Mouse (Mus musculus) monocyte, adult 2 months (primary cell): ENCODE results near the gene Rab30.

Source experiments
- DNase-seq, 2 experiments: peaks; one replicate each; pipeline ENCODE4 v3.0.0; 2022; ENCODE audit warnings: low spot score in 2 of 2, low read depth in 1 of 2

The Rab30 gene

GRCm38 (mm10) chr7:92836447-92836846, 95.0 kb downstream of the Rab30 start:
- DNase-seq: no peak

DNA sequence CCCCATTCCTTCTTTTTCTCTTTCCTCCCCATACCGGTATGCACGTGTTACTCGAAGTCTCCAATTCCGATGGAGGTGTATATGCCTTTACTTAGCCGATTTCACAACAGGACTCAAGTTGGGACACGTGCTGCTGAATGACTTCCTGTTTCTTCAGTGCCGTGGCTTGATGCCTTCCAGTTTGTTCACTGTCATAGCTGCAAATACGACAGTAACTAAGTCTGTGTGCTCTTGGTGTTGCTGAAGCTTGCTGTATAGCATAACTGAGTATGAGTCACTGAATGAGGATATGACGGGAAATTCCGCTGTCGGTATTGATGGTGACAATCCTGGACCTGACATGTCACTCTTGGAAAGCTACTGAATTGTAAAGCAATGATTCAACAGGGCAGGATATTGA, 95.8 kb downstream of the Rab30 start:
- peak in 1 of 2 experiments; percentile 9 for DNase-seq

- no peak for DNase-seq
These were observed 96.5 kb downstream of the Rab30 start for GRCm38 (mm10) chr7:92837907-92838306.

DNA sequence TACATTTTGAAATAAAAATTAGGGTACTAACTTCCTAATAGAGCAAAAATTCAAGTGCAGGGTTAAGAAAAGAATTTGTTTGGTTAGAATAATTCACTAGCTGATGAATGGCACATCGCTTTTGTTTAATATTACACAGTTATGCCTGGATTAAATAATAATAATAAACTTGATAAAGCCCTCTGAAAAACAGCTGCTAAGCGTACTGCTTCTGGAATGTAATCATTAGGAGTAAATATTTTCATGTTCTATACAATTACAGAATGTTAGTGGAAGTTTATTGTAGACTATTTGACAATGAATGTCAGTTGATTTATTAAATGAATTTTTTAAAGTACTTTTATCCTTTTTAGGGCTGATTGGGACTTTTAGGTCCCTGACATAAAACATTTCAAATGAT, 100.9 kb downstream of the Rab30 start:
- no peak for DNase-seq

- no peak for DNase-seq
These were observed 106.8 kb downstream of the Rab30 start for GRCm38 (mm10) chr7:92848246-92848645.

DNA sequence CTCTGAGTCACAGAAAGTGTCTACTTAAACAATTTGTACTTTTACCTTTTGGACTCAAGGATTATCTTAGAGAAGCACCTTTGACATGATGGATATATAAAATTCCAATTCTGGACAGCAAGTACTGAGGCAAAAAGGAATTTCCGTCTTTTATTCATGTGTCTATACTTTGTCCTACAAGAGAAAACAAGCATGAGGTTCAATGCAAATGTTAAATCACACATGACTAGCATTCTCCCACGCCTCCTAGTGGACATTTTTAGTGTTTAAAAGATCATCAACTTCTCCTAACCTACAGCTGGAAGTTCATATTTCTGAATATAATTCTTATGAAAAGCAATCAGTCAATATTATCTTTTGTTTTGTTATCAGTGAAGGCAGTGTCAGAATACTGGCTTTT, 125.1 kb downstream of the Rab30 start:
- DNase-seq: no peak

DNA sequence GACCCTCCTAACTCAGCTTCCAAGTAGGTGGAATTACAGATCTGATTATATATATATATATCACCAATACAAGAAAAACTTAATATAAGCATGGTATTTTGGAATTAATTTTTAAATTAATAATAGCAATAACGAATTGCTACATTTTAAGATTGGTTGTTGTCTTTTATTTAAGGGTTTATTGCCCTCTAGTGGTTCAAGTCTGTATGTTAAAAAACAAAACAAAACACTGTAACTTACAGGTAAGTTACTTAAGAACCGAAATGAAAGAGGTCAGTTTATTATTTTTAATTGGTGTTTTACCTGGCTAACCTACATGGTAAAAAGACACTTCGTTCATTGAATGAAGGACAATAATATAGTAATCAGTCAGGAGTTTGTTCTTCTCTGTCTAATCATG, 128.8 kb downstream of the Rab30 start:
- DNase-seq: no peak

DNA sequence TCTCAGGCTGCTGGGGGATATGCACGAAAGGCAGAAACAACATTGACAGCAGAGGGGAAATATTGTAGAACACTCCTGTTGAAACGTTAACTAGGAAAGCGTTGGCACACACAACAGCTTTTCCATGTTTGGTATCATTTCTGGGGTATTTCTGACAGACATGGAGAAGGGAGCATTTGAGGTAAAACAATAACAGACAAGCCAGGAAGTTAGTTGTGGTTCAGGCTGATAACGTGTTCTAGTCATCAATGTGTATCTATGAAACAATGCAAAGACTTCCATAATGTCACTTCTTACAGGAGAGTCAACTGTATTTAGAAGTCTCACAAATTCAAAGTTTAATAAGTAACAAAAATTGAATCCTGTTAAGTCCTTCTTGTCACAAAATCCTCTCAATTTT, 130.2 kb downstream of the Rab30 start:
- no peak for DNase-seq

DNA sequence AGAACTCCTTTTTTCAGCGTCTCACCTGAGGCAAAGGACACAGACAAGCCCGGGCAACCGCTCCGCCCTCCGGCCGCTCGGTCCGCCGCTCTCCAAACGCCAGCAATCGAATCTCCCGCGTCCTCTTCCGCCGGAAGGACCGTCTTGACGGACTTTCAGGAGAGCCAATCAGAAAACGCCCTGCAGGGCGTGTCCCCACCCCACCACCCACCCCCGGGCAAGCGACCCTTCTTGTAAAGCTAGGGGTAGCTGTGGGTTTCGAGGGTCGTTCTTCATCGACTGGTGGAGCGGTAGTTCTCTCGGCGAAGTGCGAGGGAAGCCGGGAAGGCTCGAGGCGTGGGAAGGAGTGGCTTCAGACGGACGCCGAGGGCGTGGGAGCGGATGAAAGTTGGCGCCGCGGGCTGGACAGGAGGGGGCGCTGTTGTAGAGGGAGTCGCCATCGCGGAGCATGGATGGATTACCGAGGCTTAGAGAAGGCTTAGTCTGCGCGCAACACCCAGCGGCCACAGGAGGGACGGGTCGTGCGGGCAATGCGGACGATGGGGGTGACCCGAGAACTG, 132.8 kb downstream of the Rab30 start, which contains the start of the genes Ddias and Prcp:
Gene Ddias, minus strand, starts transcription at position 132 of the 560 bp plus-strand sequence.
Gene Prcp, plus strand, starts transcription at position 355 of the 560 bp plus-strand sequence.
- peak; percentile 83 to 94 for DNase-seq

DNA sequence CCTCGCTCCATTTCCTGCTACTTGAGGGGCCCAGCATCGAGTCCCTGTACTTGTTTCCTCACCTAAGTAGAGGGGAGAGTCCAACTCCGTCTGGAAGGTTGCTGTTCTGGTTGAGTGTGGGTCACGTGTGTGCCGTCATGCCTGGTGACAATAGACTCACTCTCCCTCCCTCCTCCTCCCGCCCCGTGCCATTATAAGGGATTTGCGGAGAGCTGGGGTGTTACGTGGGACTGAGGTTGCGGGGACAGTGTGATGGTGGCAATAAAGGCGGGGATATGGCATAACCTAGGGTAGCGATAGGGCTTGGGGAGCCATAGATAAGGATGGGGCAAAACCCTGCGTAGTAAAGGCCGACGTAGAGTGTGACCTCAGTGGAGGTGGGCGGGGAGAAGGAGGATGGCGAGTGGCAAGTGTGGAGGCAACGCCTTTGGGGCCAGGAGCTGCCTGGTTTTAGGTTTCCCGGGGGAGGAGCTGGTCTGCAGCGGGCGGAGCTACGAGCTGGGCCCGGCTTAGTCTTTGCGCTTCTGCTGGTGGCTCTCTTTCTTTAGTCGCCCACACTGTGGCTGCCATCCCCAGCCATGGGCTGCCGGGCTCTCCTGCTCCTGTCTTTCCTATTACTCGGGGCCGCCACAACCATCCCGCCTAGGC, 133.5 kb downstream of the Rab30 start:
- DNase-seq: peak; percentile 86 to 94

DNA sequence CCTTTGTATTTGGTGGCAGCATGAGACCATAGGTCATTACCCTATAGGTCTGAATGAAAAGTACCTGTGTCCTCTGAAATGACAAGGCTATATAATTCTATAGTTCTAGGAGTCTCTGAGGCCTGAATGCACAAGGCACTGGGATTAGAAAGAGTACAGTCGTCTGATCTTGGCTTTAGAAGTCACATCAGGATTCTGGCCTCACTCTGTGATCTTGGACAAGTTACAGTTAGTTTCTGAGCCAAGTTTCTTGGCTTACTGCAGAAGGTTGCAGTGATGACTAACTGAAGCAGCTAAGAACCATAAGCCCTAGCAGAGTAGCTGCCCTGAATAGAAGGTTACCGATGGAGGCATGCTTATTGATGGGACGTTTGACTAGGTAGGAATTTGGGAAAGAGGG, 134.7 kb downstream of the Rab30 start:
- no peak for DNase-seq

DNA sequence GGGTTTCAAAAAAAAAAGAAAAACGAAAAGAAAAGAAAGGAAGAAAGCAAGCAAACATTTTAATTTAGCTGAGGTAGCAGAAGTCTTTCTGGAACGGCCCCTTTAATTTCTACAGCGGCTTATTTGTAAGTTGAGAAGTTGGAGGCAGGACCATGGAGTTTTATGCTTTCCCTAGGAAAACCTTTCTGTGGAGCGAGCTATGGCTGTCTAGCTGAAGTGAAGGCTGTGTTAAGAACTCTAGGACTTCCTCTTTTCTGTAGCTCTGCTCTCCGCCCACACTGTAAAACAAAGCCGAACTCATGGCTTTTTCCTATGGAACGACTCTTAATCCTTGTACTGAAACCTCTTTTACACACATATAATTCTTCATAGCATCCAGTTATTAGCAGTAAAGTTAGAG, 135.1 kb downstream of the Rab30 start:
- DNase-seq: no peak

DNA sequence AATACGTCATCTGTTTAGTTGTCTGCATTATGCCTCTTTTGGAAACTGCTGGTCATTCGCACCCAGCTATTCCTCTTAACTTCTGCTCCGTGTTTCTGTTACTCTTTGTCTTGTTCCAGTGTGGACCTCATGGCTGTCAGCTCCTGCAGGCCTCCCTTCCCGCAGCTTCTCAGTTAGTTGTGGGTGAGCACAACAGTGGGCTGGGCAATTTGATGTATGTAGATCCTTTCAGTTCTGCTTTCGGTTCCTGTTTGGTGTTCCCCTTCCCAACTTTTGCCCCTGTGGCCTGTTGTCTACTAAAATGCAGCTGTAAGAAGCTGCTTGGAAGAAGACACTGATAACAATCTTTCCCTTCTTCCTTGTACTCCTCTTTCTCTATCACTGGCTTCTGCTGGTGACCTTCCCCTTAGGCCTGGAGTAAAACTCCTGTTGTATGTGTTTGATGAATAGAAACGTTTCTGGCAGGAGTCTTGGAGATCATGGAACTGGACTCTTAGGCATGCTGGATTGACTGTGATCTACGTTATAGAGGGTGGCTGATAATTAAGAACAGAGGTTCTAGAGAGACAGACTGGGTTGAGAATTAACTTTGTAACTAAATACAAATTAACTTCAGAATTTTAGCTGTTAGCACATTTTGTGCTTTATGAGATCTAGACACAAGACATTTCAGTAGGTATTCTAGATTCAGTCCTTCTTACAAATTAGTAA, 137.3 kb downstream of the Rab30 start:
- peak; percentile 35 to 63 for DNase-seq

DNA sequence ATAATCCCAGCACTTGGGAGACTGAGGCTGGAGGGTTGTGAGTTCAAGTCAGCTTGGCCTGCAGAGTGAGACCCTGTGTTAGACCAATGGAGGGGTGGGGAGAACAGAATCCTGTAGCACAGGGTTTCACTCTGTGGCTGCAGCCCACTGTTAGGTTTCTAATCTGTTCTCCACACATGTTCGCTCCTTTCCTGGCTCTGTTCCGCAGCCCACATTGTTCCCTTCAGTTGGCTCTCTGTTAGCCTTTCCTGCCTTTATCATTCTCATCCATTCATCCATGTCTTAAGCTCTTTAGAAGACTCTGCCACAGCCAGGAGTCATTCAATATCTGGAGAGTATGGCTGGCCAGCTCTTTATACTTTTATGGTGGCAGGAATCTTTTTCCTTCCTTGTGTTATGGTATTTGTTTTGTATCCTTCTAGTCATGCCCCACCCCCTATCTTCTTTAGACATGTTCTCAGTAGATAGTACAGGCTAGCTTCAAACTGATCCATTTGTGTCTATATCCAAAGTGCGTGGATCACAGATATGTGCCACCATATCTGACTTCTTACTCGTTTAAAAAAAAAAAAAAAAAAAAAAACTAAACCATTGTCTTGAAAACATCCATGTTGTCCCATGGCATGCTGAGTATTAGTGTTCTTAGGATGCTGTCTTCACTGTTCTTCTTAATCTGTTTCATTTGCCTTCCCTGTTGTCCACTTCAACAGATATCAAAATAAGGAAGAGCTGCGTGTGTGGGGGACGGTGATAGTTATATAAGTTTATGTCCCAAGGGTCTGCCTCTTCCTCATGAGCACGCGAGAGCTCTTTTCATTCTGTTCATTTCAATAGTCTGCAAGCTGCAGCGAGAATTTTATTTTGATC, 142.7 kb downstream of the Rab30 start:
- DNase-seq: no peak

DNA sequence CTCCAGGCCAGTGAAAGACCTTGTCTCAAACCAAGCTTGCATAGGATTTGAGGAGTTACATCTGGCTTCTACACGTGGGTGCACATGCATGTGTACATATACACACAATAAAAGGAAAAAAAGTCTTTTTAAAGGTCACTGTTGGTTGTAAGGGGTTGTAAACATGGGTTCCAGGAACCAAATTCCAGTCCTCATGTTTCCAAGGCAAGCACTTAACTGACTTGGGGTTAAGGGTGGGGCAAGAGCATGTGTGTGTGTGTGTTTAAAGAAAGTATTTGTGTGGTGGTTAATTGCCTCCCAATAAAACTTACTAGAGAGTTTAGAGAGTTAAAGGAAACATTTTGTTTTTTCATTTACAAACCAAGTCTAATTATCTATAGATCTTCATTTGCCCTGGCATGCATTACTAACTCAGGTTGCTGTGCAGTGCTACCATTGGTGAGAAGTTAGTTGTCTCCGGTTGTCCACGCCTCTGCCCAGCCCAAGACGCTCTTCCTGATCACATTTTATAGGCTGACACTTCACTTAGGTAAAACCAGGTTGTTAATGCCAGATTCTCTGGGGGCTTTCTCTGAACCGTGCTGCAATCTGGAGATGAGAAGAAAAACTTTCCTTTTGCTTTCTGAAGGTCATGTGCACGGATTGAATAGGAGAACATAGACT, 143.7 kb downstream of the Rab30 start:
- DNase-seq: no peak

- DNase-seq: no peak
These were observed 145.4 kb downstream of the Rab30 start for GRCm38 (mm10) chr7:92886801-92887200.

- DNase-seq: no peak
These were observed 145.8 kb downstream of the Rab30 start for GRCm38 (mm10) chr7:92887230-92887629.

DNA sequence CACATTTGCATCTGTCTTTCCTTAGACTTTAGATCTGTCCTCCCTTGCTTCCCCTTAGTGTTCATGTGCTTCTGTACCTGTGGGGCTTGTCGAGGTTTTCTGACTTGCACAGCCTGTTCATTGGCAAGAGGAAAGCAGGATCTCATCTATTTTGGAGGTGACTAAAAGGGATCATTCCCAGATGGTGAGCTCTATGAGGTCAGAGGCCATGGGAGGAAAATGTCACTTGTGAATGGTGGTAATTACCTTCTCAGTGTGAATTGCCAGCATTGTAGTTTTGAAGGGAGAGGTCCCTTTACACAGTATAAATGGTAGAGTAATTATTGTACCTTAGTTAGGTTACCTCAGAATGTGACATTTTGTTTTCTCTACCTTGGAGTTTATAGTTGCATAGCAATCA, 148.8 kb downstream of the Rab30 start:
- no peak for DNase-seq

GRCm38 (mm10) chr7:92890618-92891230, 149.3 kb downstream of the Rab30 start:
- DNase-seq: no peak

DNA sequence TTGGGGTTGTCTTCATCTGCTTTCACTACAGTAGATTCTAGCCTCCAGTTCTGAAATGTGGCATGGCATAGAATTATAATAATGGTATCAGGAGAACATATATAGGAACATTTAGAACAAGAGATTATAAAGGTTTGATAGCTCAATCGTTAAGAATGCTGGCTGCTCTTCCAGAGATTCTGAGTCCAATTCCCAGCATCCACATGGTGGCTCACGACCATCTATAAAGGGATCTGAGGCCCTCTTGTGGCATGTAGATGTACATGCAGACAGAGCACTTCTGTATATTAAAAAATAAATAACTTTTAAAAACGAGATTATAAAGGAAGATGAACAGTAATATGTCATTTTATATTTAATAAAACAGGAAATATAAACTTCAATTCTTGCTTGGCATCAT, 152.1 kb downstream of the Rab30 start:
- DNase-seq: no peak
